Comparison of ENCODE assay signal across 7 mouse cellular contexts in genomic region chr5:24598570-24599006, GRCm38 (mm10). TPM values are rescaled to one million over a fixed set of nuclear protein-coding genes. Genes with fewer than 3 reads are reported as not detected.
A peak's percentile ranks its signal among the peaks of the same experiment; 100 is the strongest.
DNase-seq lines count a peak whose midpoint lies in the region; ATAC-seq and TF ChIP-seq lines count a peak whose summit lies in the region.

No protein-coding gene starts in this region.

- peak overlapping the region; percentile 96 for H3K4me2 ChIP-seq in embryonic facial prominence, embryonic 12.5 days (replicated peaks)
- peak overlapping the region; percentile 94 for H3K4me2 ChIP-seq in heart, embryonic 14.5 days (ENCODE audit: low read length)
- peak overlapping the region; percentile 97 for H3K4me2 ChIP-seq in stomach, embryonic 16.5 days (ENCODE audit: low read depth, low read length)

- 1% methylated on average over 41 of the region's 41 CpGs for WGBS in embryonic facial prominence, embryonic 12.5 days
- WGBS in heart, embryonic 14.5 days = 2% methylated on average over 33 of the region's 41 CpGs
- WGBS in stomach, embryonic 16.5 days = under 1% methylated on average over 40 of the region's 41 CpGs

- no peak for TF ChIP-seq CTCF in E14TG2a.4 (conservative IDR thresholded peaks at IDR 0.05; ENCODE audit: low read length)

- no peaks in the 10 kb centered on the region for H3K9me3 ChIP-seq in E14TG2a.4 (ENCODE audit: low read length)
- no peaks in the 10 kb centered on the region for H3K9me3 ChIP-seq in embryonic facial prominence, embryonic 12.5 days
- no peaks in the 10 kb centered on the region for H3K9me3 ChIP-seq in heart, embryonic 14.5 days (ENCODE audit: control insufficient read depth, low read length)
- no peaks in the 10 kb centered on the region for H3K9me3 ChIP-seq in megakaryocyte, embryonic 14.5 days
- H3K9me3 ChIP-seq in stomach, embryonic 16.5 days (replicated peaks; ENCODE audit: control insufficient read depth, low read length) = no peaks in the 10 kb centered on the region

- H3K4me1 ChIP-seq in E14TG2a.4 (replicated peaks; ENCODE audit: low read depth, low read length) = peaks cover 69% of the 10 kb centered on the region
- peaks cover 50% of the 10 kb centered on the region for H3K4me1 ChIP-seq in embryonic facial prominence, embryonic 12.5 days
- peaks cover 30 to 40% of the 10 kb centered on the region in 2 experiments for H3K4me1 ChIP-seq in heart, embryonic 14.5 days (ENCODE audit: control insufficient read depth in 2 of 2, insufficient read depth in 2 of 2, low read length in 2 of 2)
- peaks cover 58% of the 10 kb centered on the region for H3K4me1 ChIP-seq in megakaryocyte, embryonic 14.5 days
- peaks cover 44% of the 10 kb centered on the region for H3K4me1 ChIP-seq in stomach, embryonic 16.5 days (ENCODE audit: control insufficient read depth, insufficient read depth, low read length)

- peaks cover 17% of the 10 kb centered on the region for H3K36me3 ChIP-seq in E14TG2a.4 (ENCODE audit: insufficient read depth, low read length)
- peaks cover 23% of the 10 kb centered on the region for H3K36me3 ChIP-seq in embryonic facial prominence, embryonic 12.5 days
- peaks cover 32% of the 10 kb centered on the region for H3K36me3 ChIP-seq in heart, embryonic 14.5 days (ENCODE audit: control insufficient read depth, insufficient read depth, low read length)
- peaks cover 26% of the 10 kb centered on the region for H3K36me3 ChIP-seq in megakaryocyte, embryonic 14.5 days (replicated peaks; ENCODE audit: low read length)
- H3K36me3 ChIP-seq in stomach, embryonic 16.5 days (ENCODE audit: control insufficient read depth, insufficient read depth, low read length) = peaks cover 9% of the 10 kb centered on the region; the same call in 1 of the 2 replicates

- H3K9ac ChIP-seq in embryonic facial prominence, embryonic 12.5 days = peak overlapping the region; percentile 65
- H3K9ac ChIP-seq in heart, embryonic 14.5 days (ENCODE audit: low read length) = peak overlapping the region; percentile 76
- peak overlapping the region; percentile 78 for H3K9ac ChIP-seq in stomach, embryonic 16.5 days (ENCODE audit: low read length)

- H3K27me3 ChIP-seq in E14TG2a.4 (ENCODE audit: insufficient read depth, low read length) = peaks cover 54% of the 10 kb centered on the region
- no peaks in the 10 kb centered on the region for H3K27me3 ChIP-seq in embryonic facial prominence, embryonic 12.5 days
- no peaks in the 10 kb centered on the region for H3K27me3 ChIP-seq in heart, embryonic 14.5 days (ENCODE audit: control insufficient read depth, insufficient read depth, low read length)
- H3K27me3 ChIP-seq in megakaryocyte, embryonic 14.5 days (replicated peaks) = peaks cover 58% of the 10 kb centered on the region
- H3K27me3 ChIP-seq in stomach, embryonic 16.5 days (ENCODE audit: control insufficient read depth, insufficient read depth, low read length) = no peaks in the 10 kb centered on the region

- ATAC-seq in embryonic facial prominence, embryonic 12.5 days (ENCODE audit: insufficient number of reproducible peaks, insufficient read depth, low FRiP score, low TSS enrichment) = no peak
- no peak for ATAC-seq in heart, embryonic 14.5 days (ENCODE audit: insufficient number of reproducible peaks, insufficient read depth, low FRiP score, low read depth)
- no peak for ATAC-seq in stomach, embryonic 16.5 days (ENCODE audit: insufficient read depth, low FRiP score)

- peak; percentile 67 for DNase-seq in T-cell, adult 2 months (ENCODE audit: low spot score)
- peak; percentile 79 for DNase-seq in kidney, postnatal 14 days

- H3K27ac ChIP-seq in embryonic facial prominence, embryonic 12.5 days = peak overlapping the region; percentile 47; the same call in 1 of the 2 replicates
- H3K27ac ChIP-seq in heart, embryonic 14.5 days (replicated peaks in 1 of 2; ENCODE audit: control insufficient read depth in 1 of 2, insufficient read depth in 1 of 2, low read depth in 2 of 2, low read length in 2 of 2) = peak overlapping the region in 1 of 2 experiments; percentile 47; a peak in 2 of 4 replicates
- H3K27ac ChIP-seq in stomach, embryonic 16.5 days (ENCODE audit: low read length) = no peak overlapping the region

- H3K4me3 ChIP-seq in E14TG2a.4 (replicated peaks; ENCODE audit: low read length) = peak overlapping the region; percentile 83
- peak overlapping the region; percentile 51 for H3K4me3 ChIP-seq in embryonic facial prominence, embryonic 12.5 days
- peak overlapping the region; percentile 47 to 52 for H3K4me3 ChIP-seq in heart, embryonic 14.5 days (ENCODE audit: control insufficient read depth in 1 of 2, insufficient read depth in 1 of 2, low read depth in 1 of 2, low read length in 2 of 2)
- peak overlapping the region; percentile 87 for H3K4me3 ChIP-seq in megakaryocyte, embryonic 14.5 days (replicated peaks)
- H3K4me3 ChIP-seq in stomach, embryonic 16.5 days (replicated peaks; ENCODE audit: low read length) = peak overlapping the region; percentile 56

RNA-seq across cellular contexts. Expression of gene Chpf2, which starts 12.0 kb away (rescaled TPM):
- polyA plus RNA-seq in embryonic facial prominence, embryonic 12.5 days (2016; fragmentation: Nextera tagmentation; extraction: Ambion mirVana) = 23.0 and 24.4 TPM in 2 replicates
- polyA plus RNA-seq in heart, embryonic 14.5 days (2014; fragmentation: Nextera tagmentation; extraction: Ambion mirVana) = 8.6 and 8.9 TPM in 2 replicates
- polyA plus RNA-seq in megakaryocyte, embryonic 14.5 days (2012; ENCODE audit: insufficient read depth, low replicate concordance) = 36.1 and 95.0 TPM in 2 replicates
- polyA plus RNA-seq in stomach, embryonic 16.5 days (2015; fragmentation: Nextera tagmentation; extraction: Ambion mirVana) = 21.8 and 23.9 TPM in 2 replicates

RNA-seq across cellular contexts. Expression of gene Abcf2, which starts 21.3 kb away (rescaled TPM):
- polyA plus RNA-seq in embryonic facial prominence, embryonic 12.5 days (2016; fragmentation: Nextera tagmentation; extraction: Ambion mirVana) = 126 and 128 TPM in 2 replicates
- polyA plus RNA-seq in heart, embryonic 14.5 days (2014; fragmentation: Nextera tagmentation; extraction: Ambion mirVana) = 57.4 and 60.8 TPM in 2 replicates
- 49.0 and 53.1 TPM in 2 replicates for polyA plus RNA-seq in megakaryocyte, embryonic 14.5 days (2012; ENCODE audit: insufficient read depth, low replicate concordance)
- 81.7 and 81.9 TPM in 2 replicates for polyA plus RNA-seq in stomach, embryonic 16.5 days (2015; fragmentation: Nextera tagmentation; extraction: Ambion mirVana)

RNA-seq across cellular contexts. Expression of gene Smarcd3, which starts 25.6 kb away (rescaled TPM):
- 73.5 and 74.7 TPM in 2 replicates for polyA plus RNA-seq in embryonic facial prominence, embryonic 12.5 days (2016; fragmentation: Nextera tagmentation; extraction: Ambion mirVana)
- polyA plus RNA-seq in heart, embryonic 14.5 days (2014; fragmentation: Nextera tagmentation; extraction: Ambion mirVana) = 71.0 and 78.4 TPM in 2 replicates
- polyA plus RNA-seq in megakaryocyte, embryonic 14.5 days (2012; ENCODE audit: insufficient read depth, low replicate concordance) = 0.76 TPM in 1 of 2 replicates, not detected in the other
- 13.1 and 17.1 TPM in 2 replicates for polyA plus RNA-seq in stomach, embryonic 16.5 days (2015; fragmentation: Nextera tagmentation; extraction: Ambion mirVana)

RNA-seq across cellular contexts. Expression of gene 4931409K22Rik, which starts 42.0 kb away (rescaled TPM):
- polyA plus RNA-seq in embryonic facial prominence, embryonic 12.5 days (2016; fragmentation: Nextera tagmentation; extraction: Ambion mirVana) = 0.10 TPM in 1 of 2 replicates, not detected in the other
- polyA plus RNA-seq in heart, embryonic 14.5 days (2014; fragmentation: Nextera tagmentation; extraction: Ambion mirVana) = not detected in 2 replicates
- polyA plus RNA-seq in megakaryocyte, embryonic 14.5 days (2012; ENCODE audit: insufficient read depth, low replicate concordance) = not detected in 2 replicates
- 0.13 TPM in 1 of 2 replicates, not detected in the other for polyA plus RNA-seq in stomach, embryonic 16.5 days (2015; fragmentation: Nextera tagmentation; extraction: Ambion mirVana)

RNA-seq across cellular contexts. Expression of gene Asb10, which starts 57.8 kb away (rescaled TPM):
- polyA plus RNA-seq in embryonic facial prominence, embryonic 12.5 days (2016; fragmentation: Nextera tagmentation; extraction: Ambion mirVana) = 0.33 and 1.1 TPM in 2 replicates
- polyA plus RNA-seq in heart, embryonic 14.5 days (2014; fragmentation: Nextera tagmentation; extraction: Ambion mirVana) = 5.0 and 6.3 TPM in 2 replicates
- polyA plus RNA-seq in megakaryocyte, embryonic 14.5 days (2012; ENCODE audit: insufficient read depth, low replicate concordance) = not detected in 2 replicates
- 0.24 and 0.58 TPM in 2 replicates for polyA plus RNA-seq in stomach, embryonic 16.5 days (2015; fragmentation: Nextera tagmentation; extraction: Ambion mirVana)
